Mouse (Mus musculus): Measurements from ENCODE around the gene Slc35a1. TPM values are rescaled to one million over a fixed set of nuclear protein-coding genes. Genes with fewer than 3 reads are reported as not detected.

The Slc35a1 gene
- polyA plus RNA-seq, 1 experiment from 2014 or later: 54.6 TPM

GRCm38 (mm10) chr4:34640731-34641130, 46.5 kb downstream of the Slc35a1 start:
- WGBS: 98% methylated on average over 3 of the region's 3 CpGs
- H3K27ac ChIP-seq: no peak overlapping the region
- H3K4me1 ChIP-seq (replicated peaks): no peaks in the 10 kb centered on the region
- no peak overlapping the region for H3K4me2 ChIP-seq (replicated peaks)
- H3K9ac ChIP-seq (replicated peaks): no peak overlapping the region
- H3K36me3 ChIP-seq: peaks cover 33% of the 10 kb centered on the region
- no peaks in the 10 kb centered on the region for H3K27me3 ChIP-seq
- no peak overlapping the region for H3K4me3 ChIP-seq (replicated peaks)
- no peaks in the 10 kb centered on the region for H3K9me3 ChIP-seq
- ATAC-seq: no peak

DNA sequence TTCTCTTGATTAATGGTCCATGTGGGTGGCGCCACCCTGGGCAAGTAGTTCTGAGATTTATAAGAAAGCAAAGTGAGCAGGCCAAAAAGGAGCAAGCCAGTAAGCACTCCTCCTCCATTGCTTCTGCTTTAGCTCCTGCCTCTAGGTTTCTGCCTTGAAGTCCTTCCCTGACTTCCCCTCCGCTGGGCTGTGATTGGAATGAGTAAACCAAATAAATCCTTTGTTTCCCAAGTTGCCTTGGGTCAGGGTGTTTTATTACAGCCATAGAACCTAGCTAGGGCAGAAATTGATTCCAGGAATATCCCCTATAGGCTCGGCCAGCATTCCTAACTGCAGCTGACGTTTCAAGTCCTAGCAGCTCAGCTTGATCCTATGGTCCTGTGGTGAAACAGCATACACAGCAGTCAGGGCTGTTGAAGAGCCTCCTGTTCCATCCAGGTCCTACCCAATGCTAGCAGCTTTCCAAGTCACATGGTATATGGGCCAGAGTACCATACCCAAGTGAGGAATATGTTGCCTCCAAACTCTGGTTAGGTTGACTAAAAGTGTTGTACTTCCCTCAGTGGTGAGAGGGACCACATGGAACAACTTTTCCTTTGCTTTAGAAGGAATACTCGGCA, 47.4 kb downstream of the Slc35a1 start:
- Histone ChIP-seq H3K9me3 (no peaks in the 10 kb centered on the region), H3K27ac (no peak overlapping the region), H3K27me3 (no peaks in the 10 kb centered on the region), H3K4me2 (replicated peaks) (no peak overlapping the region), H3K9ac (replicated peaks) (no peak overlapping the region), H3K36me3 (peaks cover 32% of the 10 kb centered on the region), H3K4me1 (replicated peaks) (no peaks in the 10 kb centered on the region), H3K4me3 (replicated peaks) (no peak overlapping the region)
- WGBS: 93% methylated on average over 5 of the region's 5 CpGs
- ATAC-seq: no peak

DNA sequence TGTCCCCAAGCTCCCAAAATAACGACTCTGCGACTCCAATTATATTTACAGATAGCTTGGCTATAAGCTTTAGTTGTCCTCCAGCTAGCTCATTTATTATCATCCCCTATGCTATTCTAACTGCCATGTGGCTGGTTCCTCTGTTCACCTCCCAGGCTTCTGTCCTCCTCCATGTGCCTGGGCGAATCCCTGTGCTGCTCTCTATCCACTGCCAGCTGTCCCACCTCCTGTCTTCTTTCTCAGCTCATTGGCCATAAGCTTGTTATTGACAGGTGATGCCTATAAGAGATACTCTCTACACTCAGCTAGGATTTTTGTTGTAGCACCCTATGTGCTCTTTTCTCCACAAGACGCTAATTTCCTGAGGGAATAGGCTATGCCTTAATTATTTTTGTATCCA, 49.4 kb downstream of the Slc35a1 start:
- H3K27me3 ChIP-seq: no peaks in the 10 kb centered on the region
- H3K4me2 ChIP-seq (replicated peaks): no peak overlapping the region
- H3K36me3 ChIP-seq: peaks cover 37% of the 10 kb centered on the region
- no peak overlapping the region for H3K4me3 ChIP-seq (replicated peaks)
- H3K27ac ChIP-seq: no peak overlapping the region
- H3K9ac ChIP-seq (replicated peaks): no peak overlapping the region
- 96% methylated on average over 4 of the region's 4 CpGs for WGBS
- no peaks in the 10 kb centered on the region for H3K4me1 ChIP-seq (replicated peaks)
- H3K9me3 ChIP-seq: no peaks in the 10 kb centered on the region
- no peak for ATAC-seq

GRCm38 (mm10) chr4:34637386-34637785, 49.9 kb downstream of the Slc35a1 start:
- Histone ChIP-seq H3K4me3 (replicated peaks) (no peak overlapping the region), H3K4me2 (replicated peaks) (no peak overlapping the region), H3K36me3 (peaks cover 36% of the 10 kb centered on the region), H3K9ac (replicated peaks) (no peak overlapping the region), H3K27me3 (no peaks in the 10 kb centered on the region), H3K27ac (no peak overlapping the region), H3K4me1 (replicated peaks) (no peaks in the 10 kb centered on the region), H3K9me3 (no peaks in the 10 kb centered on the region)
- WGBS: 92% methylated on average over 7 of the region's 7 CpGs
- ATAC-seq: no peak

DNA sequence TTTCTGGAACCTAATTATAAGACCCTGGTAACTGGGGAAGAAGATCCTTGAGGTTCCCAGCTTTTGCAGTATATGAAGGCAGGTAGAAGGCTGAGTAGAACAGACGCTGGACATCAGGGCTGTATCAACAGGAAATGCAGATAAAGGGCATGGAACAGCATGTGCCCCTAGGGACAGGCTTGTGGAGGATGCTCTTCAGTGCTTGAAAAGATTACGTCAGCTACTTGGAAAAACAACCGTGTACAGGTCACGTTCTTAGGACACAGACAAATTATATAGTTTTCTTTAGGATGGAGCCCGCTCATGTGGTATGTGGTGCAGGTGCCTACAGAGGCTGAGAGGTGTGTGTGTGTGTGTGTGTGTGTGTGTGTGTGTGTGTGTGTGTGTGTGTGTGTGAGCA, 51.2 kb downstream of the Slc35a1 start:
- no peak for ATAC-seq
- WGBS: 88% methylated on average over 5 of the region's 5 CpGs
- H3K27ac ChIP-seq: no peak overlapping the region

GRCm38 (mm10) chr4:34634129-34634528, 53.1 kb downstream of the Slc35a1 start:
- Histone ChIP-seq H3K9me3 (no peaks in the 10 kb centered on the region), H3K27me3 (no peaks in the 10 kb centered on the region), H3K4me2 (replicated peaks) (no peak overlapping the region), H3K4me1 (replicated peaks) (no peaks in the 10 kb centered on the region), H3K27ac (no peak overlapping the region), H3K4me3 (replicated peaks) (no peak overlapping the region), H3K9ac (replicated peaks) (no peak overlapping the region), H3K36me3 (peaks cover 39% of the 10 kb centered on the region)
- WGBS: 96% methylated on average over 7 of the region's 7 CpGs
- ATAC-seq: no peak

More for the DNA sequence above, 51.2 kb downstream of the Slc35a1 start:
- H3K4me1 ChIP-seq (replicated peaks): no peaks in the 10 kb centered on the region
- H3K9me3 ChIP-seq: no peaks in the 10 kb centered on the region
- no peak overlapping the region for H3K4me2 ChIP-seq (replicated peaks)
- no peak overlapping the region for H3K4me3 ChIP-seq (replicated peaks)
- H3K27me3 ChIP-seq: no peaks in the 10 kb centered on the region
- H3K9ac ChIP-seq (replicated peaks): no peak overlapping the region
- peaks cover 39% of the 10 kb centered on the region for H3K36me3 ChIP-seq

GRCm38 (mm10) chr4:34629956-34630355, 57.3 kb downstream of the Slc35a1 start:
- WGBS: 100% methylated on average over 1 of the region's 1 CpGs

DNA sequence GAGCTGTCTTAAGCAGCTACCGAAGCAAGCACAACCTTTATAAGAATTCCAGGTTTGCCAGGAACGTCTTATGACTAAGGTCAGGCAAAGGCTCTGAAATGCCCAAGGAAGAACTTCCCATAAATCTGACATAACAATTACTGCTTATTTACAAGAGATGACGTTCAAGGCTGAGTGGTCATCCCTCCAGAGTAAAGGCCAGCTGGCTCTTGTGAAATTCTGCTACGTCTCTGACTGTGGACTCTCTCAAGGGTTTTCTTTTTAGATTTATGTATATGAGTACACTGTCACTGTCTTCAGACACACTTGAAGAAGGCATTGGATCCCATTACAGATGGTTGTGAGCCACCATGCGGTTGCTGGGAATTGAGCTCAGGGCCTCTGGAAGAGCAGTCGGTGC, 60.8 kb downstream of the Slc35a1 start:
- Histone ChIP-seq H3K4me1 (replicated peaks) (no peaks in the 10 kb centered on the region), H3K4me2 (replicated peaks) (no peak overlapping the region), H3K9me3 (no peaks in the 10 kb centered on the region), H3K4me3 (replicated peaks) (no peak overlapping the region), H3K27ac (no peak overlapping the region), H3K36me3 (peaks cover 63% of the 10 kb centered on the region), H3K27me3 (no peaks in the 10 kb centered on the region), H3K9ac (replicated peaks) (no peak overlapping the region)
- no peak for ATAC-seq
- WGBS: 88% methylated on average over 6 of the region's 6 CpGs

More at GRCm38 (mm10) chr4:34629956-34630355, 57.3 kb downstream of the Slc35a1 start:
- H3K4me3 ChIP-seq (replicated peaks): no peak overlapping the region
- no peak overlapping the region for H3K4me2 ChIP-seq (replicated peaks)
- H3K4me1 ChIP-seq (replicated peaks): no peaks in the 10 kb centered on the region
- no peak for ATAC-seq
- H3K9ac ChIP-seq (replicated peaks): no peak overlapping the region
- no peaks in the 10 kb centered on the region for H3K27me3 ChIP-seq
- H3K27ac ChIP-seq: no peak overlapping the region
- peaks cover 61% of the 10 kb centered on the region for H3K36me3 ChIP-seq
- H3K9me3 ChIP-seq: no peaks in the 10 kb centered on the region

DNA sequence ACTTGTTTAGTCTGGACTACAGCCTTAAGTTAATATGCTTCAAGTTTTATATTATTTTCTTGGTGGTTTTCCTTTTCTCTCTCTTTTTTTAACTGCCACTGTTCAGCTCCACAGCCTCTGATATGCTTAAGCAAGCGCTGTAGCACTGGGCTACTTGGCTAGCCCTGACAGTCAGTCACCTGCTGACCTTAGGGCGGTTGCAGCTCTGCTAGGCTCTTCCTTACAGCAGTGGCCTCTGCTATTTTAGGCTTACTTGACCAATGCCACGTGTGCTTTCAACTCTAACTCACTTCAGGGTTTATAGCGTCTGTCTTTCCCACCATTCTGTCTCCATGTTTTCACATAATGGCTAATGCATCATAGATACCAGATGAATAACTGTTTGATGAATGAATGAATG, 61.7 kb downstream of the Slc35a1 start:
- no peak for ATAC-seq
- Histone ChIP-seq H3K9ac (replicated peaks) (no peak overlapping the region), H3K4me3 (replicated peaks) (no peak overlapping the region), H3K4me2 (replicated peaks) (no peak overlapping the region), H3K36me3 (peaks cover 56% of the 10 kb centered on the region), H3K4me1 (replicated peaks) (no peaks in the 10 kb centered on the region), H3K27me3 (no peaks in the 10 kb centered on the region), H3K27ac (no peak overlapping the region), H3K9me3 (no peaks in the 10 kb centered on the region)
- 83% methylated on average over 4 of the region's 4 CpGs for WGBS

DNA sequence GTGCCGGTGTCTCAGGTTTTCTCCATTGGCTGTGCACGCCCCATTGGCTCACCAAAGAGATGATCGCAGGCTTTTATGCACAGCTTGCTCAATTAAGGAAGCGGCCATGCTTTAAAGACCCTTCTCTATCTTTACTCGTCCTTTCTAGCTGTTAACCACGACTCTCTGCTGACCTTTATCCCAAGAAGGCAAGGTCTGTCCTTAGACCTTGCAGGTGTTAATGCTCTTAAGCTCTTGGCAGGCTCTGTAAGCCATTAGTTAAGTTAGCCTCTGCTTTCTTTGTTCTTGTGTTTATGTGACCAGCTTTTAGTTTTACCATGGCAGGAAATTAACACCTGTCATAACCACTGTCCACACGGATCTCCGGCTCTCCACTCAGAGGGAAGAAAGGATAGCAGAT, 71.1 kb downstream of the Slc35a1 start:
- H3K27ac ChIP-seq: no peak overlapping the region
- peak overlapping the region; percentile 83 for H3K9ac ChIP-seq (replicated peaks)
- no peaks in the 10 kb centered on the region for H3K27me3 ChIP-seq
- H3K4me2 ChIP-seq (replicated peaks): peak overlapping the region; percentile 82
- H3K9me3 ChIP-seq: no peaks in the 10 kb centered on the region
- peak overlapping the region; percentile 67 for H3K4me3 ChIP-seq (replicated peaks)
- 46% methylated on average over 8 of the region's 8 CpGs for WGBS
- no peak for ATAC-seq
- 0 out of 2 replicates have a peak, but pooled peaks cover 5% of the 10 kb centered on the region for H3K36me3 ChIP-seq
- H3K4me1 ChIP-seq (replicated peaks): peaks cover 28% of the 10 kb centered on the region

- Histone ChIP-seq H3K4me1 (replicated peaks) (peaks cover 28% of the 10 kb centered on the region), H3K4me3 (replicated peaks) (peak overlapping the region; percentile 67), H3K27me3 (no peaks in the 10 kb centered on the region), H3K4me2 (replicated peaks) (peak overlapping the region; percentile 82), H3K9me3 (no peaks in the 10 kb centered on the region), H3K36me3 (0 out of 2 replicates have a peak, but pooled peaks cover 3% of the 10 kb centered on the region), H3K9ac (replicated peaks) (peak overlapping the region; percentile 83), H3K27ac (peak overlapping the region; percentile 84)
- ATAC-seq: 0 out of 2 replicates have a peak, but pooled peaks have one; percentile 1
- 2% methylated on average over 13 of the region's 13 CpGs for WGBS
Measured at GRCm38 (mm10) chr4:34615303-34615702, 71.9 kb downstream of the Slc35a1 start.

DNA sequence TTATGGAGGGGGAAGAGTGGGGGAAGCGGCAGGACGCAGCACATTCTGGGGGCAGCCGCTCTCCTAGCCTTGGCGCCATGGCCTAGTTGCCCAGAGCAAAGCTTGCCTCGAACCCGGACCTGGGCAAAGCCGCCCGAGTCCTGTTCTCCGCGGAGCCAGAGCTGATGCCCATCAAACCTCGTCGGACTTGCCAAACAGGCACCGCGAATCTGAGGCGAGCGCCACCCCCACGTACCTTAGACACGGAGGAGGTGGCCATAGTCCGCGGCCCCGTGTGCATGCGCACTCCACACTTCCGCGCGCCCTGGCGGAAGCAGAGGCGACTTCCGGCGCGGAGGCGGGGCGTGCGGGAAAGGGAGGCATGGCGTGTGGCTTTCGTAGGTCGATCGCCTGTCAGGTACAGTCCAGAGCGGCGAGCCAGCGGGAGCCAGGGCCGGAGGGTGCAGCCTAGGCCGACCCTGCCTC, 72.6 kb downstream of the Slc35a1 start, which contains the start of the genes Orc3 and Rars2:
Gene Orc3, minus strand, starts transcription at position 315 of the 465 bp plus-strand sequence.
Gene Rars2, plus strand, starts transcription at position 328 of the 465 bp plus-strand sequence.
- no peaks in the 10 kb centered on the region for H3K27me3 ChIP-seq
- peaks cover 28% of the 10 kb centered on the region for H3K4me1 ChIP-seq (replicated peaks)
- H3K27ac ChIP-seq: peak within 1 kb of the TSS; percentile 84
- H3K9me3 ChIP-seq: no peaks in the 10 kb centered on the region
- peak within 1 kb of the TSS; percentile 67 for H3K4me3 ChIP-seq (replicated peaks)
- WGBS: under 1% methylated on average over 42 of the region's 42 CpGs
- H3K9ac ChIP-seq (replicated peaks): peak within 1 kb of the TSS; percentile 83
- H3K4me2 ChIP-seq (replicated peaks): peak within 1 kb of the TSS; percentile 82
- peaks cover 2% of the 10 kb centered on the region for H3K36me3 ChIP-seq
- peak; percentile 100 for ATAC-seq

Data from midbrain, embryonic 13.5 days (tissue).